Mouse (Mus musculus): ENCODE data around the gene Cib1. TPM values are rescaled to one million over a fixed set of nuclear protein-coding genes. Genes with fewer than 3 reads are reported as not detected.

The Cib1 gene
- polyA plus RNA-seq, 1 experiment from 2014 or later = 285 TPM

DNA sequence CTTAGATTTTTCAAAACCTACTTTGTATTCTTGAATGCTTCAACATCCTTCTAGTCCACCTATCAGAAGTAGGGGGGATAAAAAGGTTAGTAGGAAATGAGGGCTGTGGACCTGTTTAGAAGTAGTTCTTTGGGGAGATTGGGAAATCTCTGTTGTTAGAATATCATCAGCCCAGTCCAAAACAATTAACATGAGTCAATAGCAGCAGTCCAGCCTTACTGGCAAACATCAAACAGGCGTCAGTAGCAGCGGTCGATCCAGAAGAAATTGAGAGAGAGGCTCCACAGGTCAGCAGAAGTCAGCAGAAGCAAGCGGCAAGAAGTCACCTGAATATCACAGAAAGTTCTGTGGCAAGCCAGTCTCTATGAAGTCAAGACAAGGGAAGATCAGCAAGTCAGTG lies 12.2 kb upstream of the Cib1 start:
- Histone ChIP-seq H3K4me1 (ENCODE audit: control insufficient read depth, insufficient read depth, low read length) (no peaks in the 10 kb centered on the region), H3K4me3 (ENCODE audit: low read length) (no peak overlapping the region), H3K36me3 (ENCODE audit: control insufficient read depth, insufficient read depth, low read length) (no peaks in the 10 kb centered on the region), H3K9ac (ENCODE audit: low read depth, low read length) (no peak overlapping the region), H3K27me3 (replicated peaks; ENCODE audit: control insufficient read depth, insufficient read depth, low read length) (no peaks in the 10 kb centered on the region), H3K27ac (ENCODE audit: low read length) (no peak overlapping the region), H3K9me3 (ENCODE audit: control insufficient read depth, low read length) (no peaks in the 10 kb centered on the region), H3K4me2 (ENCODE audit: low read depth, low read length) (no peak overlapping the region)
- WGBS = 95% methylated on average over 4 of the region's 4 CpGs
- ATAC-seq = no peak

DNA sequence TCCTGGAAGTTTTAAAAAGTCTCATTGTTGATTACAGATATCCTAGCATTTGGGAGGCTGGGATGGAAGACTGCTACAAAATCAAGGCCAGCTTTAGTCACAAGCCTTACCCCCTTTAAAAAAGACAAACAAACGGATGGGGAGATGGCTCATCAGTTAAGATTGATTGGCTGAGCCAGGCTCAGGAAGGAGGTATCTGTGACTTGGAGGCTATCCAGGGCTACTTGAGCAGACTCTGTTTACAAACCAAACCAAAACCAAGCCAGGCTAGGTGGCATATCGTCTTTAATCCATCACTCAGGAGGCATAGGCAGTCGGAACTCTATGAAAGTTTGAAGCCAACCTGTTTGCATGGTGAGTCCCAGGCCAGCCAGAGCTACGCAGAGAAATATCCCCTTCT lies 9.0 kb upstream of the Cib1 start:
- H3K9me3 ChIP-seq (ENCODE audit: control insufficient read depth, low read length) = no peaks in the 10 kb centered on the region
- H3K4me2 ChIP-seq (ENCODE audit: low read depth, low read length) = no peak overlapping the region
- H3K27ac ChIP-seq (ENCODE audit: low read length) = peak overlapping the region; percentile 52; the same call in 1 of the 2 replicates
- no peaks in the 10 kb centered on the region for H3K4me1 ChIP-seq (ENCODE audit: control insufficient read depth, insufficient read depth, low read length)
- H3K9ac ChIP-seq (ENCODE audit: low read depth, low read length) = no peak overlapping the region
- WGBS = 63% methylated on average over 4 of the region's 4 CpGs
- peaks cover 12% of the 10 kb centered on the region for H3K36me3 ChIP-seq (ENCODE audit: control insufficient read depth, insufficient read depth, low read length)
- no peak for ATAC-seq
- no peak overlapping the region for H3K4me3 ChIP-seq (ENCODE audit: low read length)
- no peaks in the 10 kb centered on the region for H3K27me3 ChIP-seq (replicated peaks; ENCODE audit: control insufficient read depth, insufficient read depth, low read length)

DNA sequence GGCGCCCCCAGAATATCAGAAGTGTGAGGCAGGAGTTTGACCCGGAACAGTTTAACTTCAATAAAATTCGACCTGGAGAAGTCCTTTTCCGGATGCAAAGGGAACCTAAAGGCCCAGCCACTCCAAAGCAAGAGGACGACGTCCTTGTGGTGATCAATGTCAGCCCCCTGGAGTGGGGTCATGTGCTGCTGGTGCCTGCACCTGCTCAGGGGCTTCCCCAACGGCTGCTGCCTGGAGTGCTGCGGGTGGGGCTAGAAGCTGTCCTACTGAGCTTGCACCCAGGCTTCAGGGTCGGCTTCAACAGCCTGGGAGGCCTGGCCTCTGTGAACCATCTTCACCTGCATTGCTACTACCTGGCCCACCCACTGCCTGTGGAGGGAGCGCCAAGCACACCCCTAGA lies 5.9 kb upstream of the Cib1 start:
- no peak for ATAC-seq
- H3K9ac ChIP-seq (ENCODE audit: low read depth, low read length) = no peak overlapping the region
- peaks cover 12% of the 10 kb centered on the region for H3K36me3 ChIP-seq (ENCODE audit: control insufficient read depth, insufficient read depth, low read length)
- no peaks in the 10 kb centered on the region for H3K27me3 ChIP-seq (replicated peaks; ENCODE audit: control insufficient read depth, insufficient read depth, low read length)
- H3K27ac ChIP-seq (ENCODE audit: low read length) = no peak overlapping the region
- no peaks in the 10 kb centered on the region for H3K9me3 ChIP-seq (ENCODE audit: control insufficient read depth, low read length)
- H3K4me3 ChIP-seq (ENCODE audit: low read length) = no peak overlapping the region
- WGBS = 88% methylated on average over 10 of the region's 10 CpGs
- no peak overlapping the region for H3K4me2 ChIP-seq (ENCODE audit: low read depth, low read length)
- H3K4me1 ChIP-seq (ENCODE audit: control insufficient read depth, insufficient read depth, low read length) = peaks cover 4% of the 10 kb centered on the region; the same call in 1 of the 2 replicates

DNA sequence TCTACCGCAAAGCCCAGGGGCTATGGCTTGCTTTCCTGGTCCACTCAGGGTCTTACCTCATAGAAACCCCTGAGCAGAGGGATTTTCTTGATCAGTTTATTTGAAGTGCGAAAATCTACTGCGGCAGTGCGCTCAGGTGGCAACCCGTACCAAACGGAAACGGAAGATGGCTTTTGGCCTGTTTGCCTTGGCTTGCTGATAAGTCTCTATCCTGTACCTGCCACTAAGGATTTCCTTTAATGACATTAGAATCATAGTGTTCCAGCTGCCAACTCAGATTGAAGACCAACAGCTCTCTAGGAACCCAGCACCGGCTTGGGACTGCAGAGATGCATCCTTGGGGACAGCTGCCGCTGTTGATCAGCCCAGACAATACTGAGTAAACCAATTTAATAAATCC lies 1.2 kb upstream of the Cib1 start:
- no peak for ATAC-seq
- Histone ChIP-seq H3K4me2 (ENCODE audit: low read depth, low read length) (peak overlapping the region; percentile 59), H3K27me3 (replicated peaks; ENCODE audit: control insufficient read depth, insufficient read depth, low read length) (no peaks in the 10 kb centered on the region), H3K36me3 (ENCODE audit: control insufficient read depth, insufficient read depth, low read length) (peaks cover 6% of the 10 kb centered on the region; the same call in 1 of the 2 replicates), H3K9me3 (ENCODE audit: control insufficient read depth, low read length) (no peaks in the 10 kb centered on the region), H3K9ac (ENCODE audit: low read depth, low read length) (peak overlapping the region; percentile 75; the same call in 1 of the 2 replicates), H3K27ac (ENCODE audit: low read length) (no peak overlapping the region), H3K4me1 (ENCODE audit: control insufficient read depth, insufficient read depth, low read length) (peaks cover 7% of the 10 kb centered on the region), H3K4me3 (ENCODE audit: low read length) (peak overlapping the region; percentile 78)
- 56% methylated on average over 9 of the region's 9 CpGs for WGBS

DNA sequence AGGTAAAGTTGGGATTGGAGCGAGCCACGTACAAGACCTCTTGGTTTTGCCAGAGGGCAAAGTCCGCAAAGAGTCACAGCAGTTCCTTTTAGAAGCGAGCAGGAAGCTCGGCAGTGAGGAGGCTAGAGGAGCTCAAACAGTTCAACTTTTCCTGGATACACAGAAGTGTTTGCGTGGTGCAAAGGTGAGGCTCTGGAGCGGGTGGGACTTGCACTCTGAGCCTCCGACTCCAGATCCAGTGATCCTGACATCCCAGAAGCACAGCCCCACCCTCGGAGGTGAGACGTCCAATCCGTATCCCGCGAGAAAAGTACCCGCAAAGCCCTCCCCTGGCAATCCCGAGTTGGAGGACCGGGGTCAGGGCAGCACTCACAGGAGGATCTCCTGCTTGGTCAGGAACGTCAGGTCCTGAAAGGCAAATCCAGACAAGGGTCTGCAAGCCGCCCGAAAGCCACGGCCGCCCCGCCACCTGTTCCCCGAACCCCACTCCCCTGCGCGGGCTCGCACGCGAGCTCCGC lies 583 bp downstream of the Cib1 start:
- Histone ChIP-seq H3K9me3 (ENCODE audit: control insufficient read depth, low read length) (no peaks in the 10 kb centered on the region), H3K4me1 (ENCODE audit: control insufficient read depth, insufficient read depth, low read length) (peaks cover 7% of the 10 kb centered on the region), H3K4me3 (ENCODE audit: low read length) (peak overlapping the region; percentile 78), H3K9ac (ENCODE audit: low read depth, low read length) (peak overlapping the region; percentile 78), H3K36me3 (ENCODE audit: control insufficient read depth, insufficient read depth, low read length) (peaks cover 9% of the 10 kb centered on the region; the same call in 1 of the 2 replicates), H3K27ac (ENCODE audit: low read length) (peak overlapping the region; percentile 93), H3K27me3 (replicated peaks; ENCODE audit: control insufficient read depth, insufficient read depth, low read length) (no peaks in the 10 kb centered on the region), H3K4me2 (ENCODE audit: low read depth, low read length) (peak overlapping the region; percentile 61)
- peak; percentile 75 for ATAC-seq
- under 1% methylated on average over 29 of the region's 29 CpGs for WGBS

DNA sequence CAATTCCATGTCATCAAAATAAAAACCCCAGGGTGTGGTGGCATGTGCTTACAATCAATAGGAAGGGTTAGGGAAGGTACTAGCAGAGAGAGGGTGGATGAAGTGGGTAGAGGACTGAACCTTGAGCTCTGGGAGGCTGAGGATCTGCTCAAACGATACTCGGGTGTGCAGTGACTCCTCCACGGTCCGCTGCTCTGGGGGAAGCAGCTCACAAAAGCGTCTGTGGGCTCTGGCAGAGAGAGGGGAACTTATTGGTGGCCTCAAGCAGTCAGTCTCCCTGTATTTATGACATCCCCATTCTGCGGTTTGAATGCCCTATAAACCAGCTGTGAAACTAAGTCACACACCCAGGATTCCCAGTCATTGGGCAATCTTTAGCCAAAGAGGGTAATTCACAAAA lies 2.4 kb downstream of the Cib1 start:
- H3K4me3 ChIP-seq (ENCODE audit: low read length) = peak overlapping the region; percentile 4; the same call in 1 of the 2 replicates
- WGBS = 60% methylated on average over 6 of the region's 6 CpGs
- H3K27ac ChIP-seq (ENCODE audit: low read length) = no peak overlapping the region

DNA sequence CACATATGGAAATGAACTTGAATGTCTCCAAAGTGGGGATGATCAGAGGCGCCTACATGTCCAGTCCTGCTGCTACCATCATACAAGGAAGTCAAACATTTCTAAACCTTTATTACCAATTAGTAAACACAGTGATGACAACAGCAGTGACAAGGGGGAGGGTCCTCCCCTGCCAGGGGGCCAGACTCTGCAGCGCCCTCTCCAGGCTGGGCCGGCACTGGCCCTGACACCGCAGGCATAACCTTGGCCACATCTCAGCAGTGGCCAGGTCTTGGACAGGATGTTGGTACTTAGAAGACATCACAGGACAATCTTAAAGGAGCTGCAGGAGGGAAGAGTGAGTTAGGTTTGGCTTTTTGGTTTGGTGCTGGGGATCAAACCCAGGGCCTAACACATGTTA lies 5.5 kb downstream of the Cib1 start:
- no peak overlapping the region for H3K9ac ChIP-seq (ENCODE audit: low read depth, low read length)
- no peaks in the 10 kb centered on the region for H3K27me3 ChIP-seq (replicated peaks; ENCODE audit: control insufficient read depth, insufficient read depth, low read length)
- H3K4me2 ChIP-seq (ENCODE audit: low read depth, low read length) = no peak overlapping the region
- no peak overlapping the region for H3K27ac ChIP-seq (ENCODE audit: low read length)
- no peak for ATAC-seq
- 91% methylated on average over 4 of the region's 4 CpGs for WGBS
- H3K4me1 ChIP-seq (ENCODE audit: control insufficient read depth, insufficient read depth, low read length) = peaks cover 3% of the 10 kb centered on the region; the same call in 1 of the 2 replicates
- H3K9me3 ChIP-seq (ENCODE audit: control insufficient read depth, low read length) = no peaks in the 10 kb centered on the region
- H3K4me3 ChIP-seq (ENCODE audit: low read length) = no peak overlapping the region
- peaks cover 17% of the 10 kb centered on the region; the same call in 1 of the 2 replicates for H3K36me3 ChIP-seq (ENCODE audit: control insufficient read depth, insufficient read depth, low read length)

More for the DNA sequence above, 2.4 kb downstream of the Cib1 start:
- Histone ChIP-seq H3K9ac (ENCODE audit: low read depth, low read length) (peak overlapping the region; percentile 27; the same call in 1 of the 2 replicates), H3K4me1 (ENCODE audit: control insufficient read depth, insufficient read depth, low read length) (peaks cover 7% of the 10 kb centered on the region), H3K9me3 (ENCODE audit: control insufficient read depth, low read length) (no peaks in the 10 kb centered on the region), H3K4me2 (ENCODE audit: low read depth, low read length) (0 out of 2 replicates have a peak overlapping the region, but pooled peaks have one; percentile 61), H3K36me3 (ENCODE audit: control insufficient read depth, insufficient read depth, low read length) (peaks cover 11% of the 10 kb centered on the region; the same call in 1 of the 2 replicates), H3K27me3 (replicated peaks; ENCODE audit: control insufficient read depth, insufficient read depth, low read length) (no peaks in the 10 kb centered on the region)
- no peak for ATAC-seq

DNA sequence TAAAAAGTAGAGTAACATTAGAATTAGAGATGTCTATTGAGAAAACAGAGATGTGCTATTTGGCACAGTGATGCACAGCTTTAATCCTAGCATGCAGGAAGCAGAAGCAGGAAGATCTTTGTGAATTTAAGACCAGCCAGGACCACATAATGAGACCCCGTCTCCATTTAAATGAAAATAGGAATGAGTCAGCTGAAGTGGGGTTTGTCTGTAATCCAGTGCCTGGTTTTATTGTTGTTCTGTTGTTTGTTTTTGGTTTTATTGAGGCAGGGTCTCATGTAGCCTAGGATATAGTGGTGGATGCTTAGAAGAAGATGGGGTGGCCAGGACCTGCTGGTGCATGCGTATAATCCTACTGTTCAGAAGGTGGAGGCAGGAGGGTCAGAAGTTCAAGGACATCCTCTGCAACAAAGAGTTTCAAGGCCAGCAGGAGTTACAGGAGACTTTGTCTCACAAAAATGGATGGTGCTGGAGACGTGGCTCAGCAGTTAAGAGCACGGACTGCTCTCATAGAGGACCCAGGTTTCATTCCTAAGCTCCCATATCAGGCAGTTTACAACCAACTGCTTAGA lies 11.3 kb downstream of the Cib1 start:
- no peak overlapping the region for H3K4me3 ChIP-seq (ENCODE audit: low read length)
- H3K36me3 ChIP-seq (ENCODE audit: control insufficient read depth, insufficient read depth, low read length) = peaks cover 22% of the 10 kb centered on the region; the same call in 1 of the 2 replicates
- no peak overlapping the region for H3K9ac ChIP-seq (ENCODE audit: low read depth, low read length)
- 83% methylated on average over 4 of the region's 4 CpGs for WGBS
- ATAC-seq = no peak
- H3K9me3 ChIP-seq (ENCODE audit: control insufficient read depth, low read length) = no peaks in the 10 kb centered on the region
- H3K4me1 ChIP-seq (ENCODE audit: control insufficient read depth, insufficient read depth, low read length) = no peaks in the 10 kb centered on the region
- H3K4me2 ChIP-seq (ENCODE audit: low read depth, low read length) = no peak overlapping the region
- H3K27me3 ChIP-seq (replicated peaks; ENCODE audit: control insufficient read depth, insufficient read depth, low read length) = no peaks in the 10 kb centered on the region
- H3K27ac ChIP-seq (ENCODE audit: low read length) = no peak overlapping the region

DNA sequence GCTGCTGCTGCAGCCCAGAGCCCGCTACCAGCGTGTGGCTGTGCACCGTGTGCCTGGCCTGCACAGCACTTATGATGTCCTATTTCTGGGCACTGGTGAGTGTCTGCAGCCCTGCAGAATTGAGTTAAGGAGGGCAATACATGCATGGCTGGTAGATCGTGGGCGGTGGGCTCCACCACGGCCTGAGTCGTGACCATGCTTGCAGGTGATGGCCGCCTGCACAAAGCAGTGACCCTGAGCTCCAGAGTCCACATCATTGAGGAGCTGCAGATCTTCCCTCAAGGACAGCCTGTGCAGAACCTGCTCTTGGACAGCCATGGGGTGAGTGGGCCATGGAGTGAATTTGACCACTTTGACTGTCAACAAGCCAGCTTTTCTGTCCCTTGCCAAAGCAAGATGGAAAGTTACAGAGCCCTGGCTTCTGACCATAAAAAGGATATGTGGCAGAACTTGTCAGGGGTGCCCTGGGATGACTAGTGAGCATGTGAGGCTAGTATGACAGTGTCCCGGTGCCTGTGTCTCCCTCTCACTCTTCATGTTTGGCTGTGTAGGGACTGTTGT lies 12.3 kb downstream of the Cib1 start:
- Histone ChIP-seq H3K4me2 (ENCODE audit: low read depth, low read length) (no peak overlapping the region), H3K4me3 (ENCODE audit: low read length) (no peak overlapping the region), H3K9ac (ENCODE audit: low read depth, low read length) (no peak overlapping the region), H3K27me3 (replicated peaks; ENCODE audit: control insufficient read depth, insufficient read depth, low read length) (no peaks in the 10 kb centered on the region), H3K4me1 (ENCODE audit: control insufficient read depth, insufficient read depth, low read length) (0 out of 2 replicates have a peak, but pooled peaks cover under 1% of the 10 kb centered on the region), H3K36me3 (ENCODE audit: control insufficient read depth, insufficient read depth, low read length) (peaks cover 22% of the 10 kb centered on the region; the same call in 1 of the 2 replicates), H3K27ac (ENCODE audit: low read length) (no peak overlapping the region), H3K9me3 (ENCODE audit: control insufficient read depth, low read length) (no peaks in the 10 kb centered on the region)
- ATAC-seq = no peak
- WGBS = 94% methylated on average over 9 of the region's 9 CpGs
